Mouse (Mus musculus): Measurements from ENCODE around the gene En1. TPM values are rescaled to one million over a fixed set of nuclear protein-coding genes. Genes with fewer than 3 reads are reported as not detected.

En1 gene
- total and polyA plus RNA-seq, 3 experiments, result not detected

GRCm38 (mm10) chr1:120628821-120629220 is 26.6 kb downstream of the En1 start:
- H3K9me3 ChIP-seq (replicated peaks; ENCODE audit: insufficient read depth, low read length), result no peaks in the 10 kb centered on the region
- no peak for DNase-seq (ENCODE audit: low read depth, low spot score)
- no peaks in the 10 kb centered on the region for H3K4me1 ChIP-seq (ENCODE audit: control insufficient read depth in 1 of 2, insufficient read depth in 2 of 2, low read length in 2 of 2)

GRCm38 (mm10) chr1:120643380-120643779 is 41.2 kb downstream of the En1 start:
- Histone ChIP-seq H3K4me1 (ENCODE audit: control insufficient read depth in 1 of 2, insufficient read depth in 2 of 2, low read length in 2 of 2) (no peaks in the 10 kb centered on the region), H3K36me3 (ENCODE audit: control insufficient read depth in 1 of 2, insufficient read depth in 2 of 2, low read length in 2 of 2) (no peaks in the 10 kb centered on the region), H3K9me3 (replicated peaks; ENCODE audit: insufficient read depth, low read length) (no peaks in the 10 kb centered on the region), H3K4me3 (ENCODE audit: control insufficient read depth in 1 of 2, insufficient read depth in 1 of 2, low read depth in 2 of 2, low read length in 2 of 2) (no peak overlapping the region), H3K9ac (ENCODE audit: control insufficient read depth, low read depth, low read length, poor library complexity, severe bottlenecking) (no peak overlapping the region), H3K27me3 (ENCODE audit: control insufficient read depth in 1 of 2, insufficient read depth in 2 of 2, low read length in 2 of 2) (no peaks in the 10 kb centered on the region), H3K79me2 (ENCODE audit: control insufficient read depth, insufficient read depth, low read length, poor library complexity) (no peaks in the 10 kb centered on the region), H3K27ac (ENCODE audit: control insufficient read depth, low read depth, low read length) (no peak overlapping the region)
- TF ChIP-seq GABPA (IDR thresholded peaks at IDR 0.05; ENCODE audit: low read depth, low read length) (no peak), ETS1 (IDR thresholded peaks at IDR 0.05; ENCODE audit: low read depth, low read length) (no peak), SIN3A (IDR thresholded peaks at IDR 0.05; ENCODE audit: low read length) (no peak), MXI1 (IDR thresholded peaks at IDR 0.05; ENCODE audit: low read depth, low read length) (no peak), POLR2AphosphoS2 (IDR thresholded peaks at IDR 0.05; ENCODE audit: low read length) (no peak), EP300 (IDR thresholded peaks at IDR 0.05; ENCODE audit: low read depth in 1 of 2, low read length in 2 of 2) (no peak), CHD2 (IDR thresholded peaks at IDR 0.05; ENCODE audit: low read length) (no peak), CHD1 (IDR thresholded peaks at IDR 0.05; ENCODE audit: low read depth, low read length) (no peak), TAL1 (IDR thresholded peaks at IDR 0.05; ENCODE audit: low read length) (no peak), GATA1 (IDR thresholded peaks at IDR 0.05; ENCODE audit: low read depth, low read length) (no peak), MEF2A (IDR thresholded peaks at IDR 0.05; ENCODE audit: extremely low read depth, insufficient replicate concordance, low read depth, low read length, poor library complexity, severe bottlenecking) (no peak), BHLHE40 (IDR thresholded peaks at IDR 0.05; ENCODE audit: borderline replicate concordance, low read depth, low read length) (no peak), UBTF (IDR thresholded peaks at IDR 0.05; ENCODE audit: borderline replicate concordance, insufficient read depth, low read depth, low read length) (no peak), KAT2A (conservative IDR thresholded peaks at IDR 0.05; ENCODE audit: low read depth, low read length) (no peak), MYB (IDR thresholded peaks at IDR 0.05; ENCODE audit: low read depth, low read length) (no peak)
- DNase-seq (ENCODE audit: low read depth, low spot score), result no peak

More at GRCm38 (mm10) chr1:120628821-120629220, 26.6 kb downstream of the En1 start:
- H3K36me3 ChIP-seq (ENCODE audit: control insufficient read depth in 1 of 2, insufficient read depth in 2 of 2, low read length in 2 of 2), result no peaks in the 10 kb centered on the region
- H3K27me3 ChIP-seq (ENCODE audit: control insufficient read depth in 1 of 2, insufficient read depth in 2 of 2, low read length in 2 of 2), result no peaks in the 10 kb centered on the region
- no peaks in the 10 kb centered on the region for H3K79me2 ChIP-seq (ENCODE audit: control insufficient read depth, insufficient read depth, low read length, poor library complexity)
- H3K27ac ChIP-seq (ENCODE audit: control insufficient read depth, low read depth, low read length), result no peak overlapping the region
- TF ChIP-seq TAL1 (IDR thresholded peaks at IDR 0.05; ENCODE audit: low read length), result no peak
- no peak for TF ChIP-seq NRF1 (IDR thresholded peaks at IDR 0.05; ENCODE audit: insufficient read depth, low read depth, low read length, poor library complexity, severe bottlenecking)
- no peak for TF ChIP-seq MAX (IDR thresholded peaks at IDR 0.05; ENCODE audit: low read length)
- TF ChIP-seq ZKSCAN1 (IDR thresholded peaks at IDR 0.05; ENCODE audit: low read depth, low read length), result no peak
- TF ChIP-seq HCFC1 (IDR thresholded peaks at IDR 0.05; ENCODE audit: low read depth, low read length), result no peak
- TF ChIP-seq MXI1 (IDR thresholded peaks at IDR 0.05; ENCODE audit: low read depth, low read length), result no peak
- TF ChIP-seq ELF1 (IDR thresholded peaks at IDR 0.05; ENCODE audit: low read depth, low read length), result no peak
- no peak for TF ChIP-seq POLR2AphosphoS5 (IDR thresholded peaks at IDR 0.05; ENCODE audit: borderline replicate concordance, low read depth, low read length)
- no peak for TF ChIP-seq KAT2A (conservative IDR thresholded peaks at IDR 0.05; ENCODE audit: low read depth, low read length)
- TF ChIP-seq ZC3H11A (IDR thresholded peaks at IDR 0.05; ENCODE audit: low read depth, low read length), result no peak
- no peak for TF ChIP-seq MAFK (IDR thresholded peaks at IDR 0.05; ENCODE audit: borderline replicate concordance, low read depth, low read length)
- no peak for TF ChIP-seq NELFE (IDR thresholded peaks at IDR 0.05; ENCODE audit: low read depth, low read length)
- no peak for TF ChIP-seq POLR2AphosphoS2 (IDR thresholded peaks at IDR 0.05; ENCODE audit: low read length)
- TF ChIP-seq POLR2A (IDR thresholded peaks at IDR 0.05; ENCODE audit: control insufficient read depth in 1 of 2, insufficient read depth in 1 of 2, low read depth in 1 of 2, low read length in 2 of 2, poor library complexity in 1 of 2), result no peak
- no peak for TF ChIP-seq SMC3 (IDR thresholded peaks at IDR 0.05; ENCODE audit: low read depth, low read length)
- no peak for TF ChIP-seq UBTF (IDR thresholded peaks at IDR 0.05; ENCODE audit: borderline replicate concordance, insufficient read depth, low read depth, low read length)
- no peak for TF ChIP-seq EP300 (IDR thresholded peaks at IDR 0.05; ENCODE audit: low read depth in 1 of 2, low read length in 2 of 2)
- TF ChIP-seq RCOR1 (IDR thresholded peaks at IDR 0.05; ENCODE audit: low read depth, low read length), result no peak
- no peak for TF ChIP-seq ZNF384 (IDR thresholded peaks at IDR 0.05; ENCODE audit: low read depth, low read length)
- TF ChIP-seq RAD21 (IDR thresholded peaks at IDR 0.05; ENCODE audit: low read depth, low read length), result no peak
- no peak overlapping the region for H3K9ac ChIP-seq (ENCODE audit: control insufficient read depth, low read depth, low read length, poor library complexity, severe bottlenecking)
- no peak overlapping the region for H3K4me3 ChIP-seq (ENCODE audit: control insufficient read depth in 1 of 2, insufficient read depth in 1 of 2, low read depth in 2 of 2, low read length in 2 of 2)
